24 mouse cellular contexts compared by ENCODE assay signal in genomic region chr13:48723676-48724075, GRCm38 (mm10).
"Had no signal": no experiment of that assay in that cellular context is flagged by ENCODE, and none has a peak within 500 bp of the region (broad histone marks: within the 10 kb centered on the region; RNA-seq: fewer than 3 reads in every experiment).

No protein-coding gene starts in this region.

- H3K9me3 ChIP-seq: intestine, embryonic 15.5 days; limb, embryonic 10.5 days; liver, embryonic 12.5 days; liver, embryonic 15.5 days; lung, embryonic 15.5 days; stomach, embryonic 15.5 days had no signal

- H3K4me2 ChIP-seq: intestine, embryonic 15.5 days; limb, embryonic 13.5 days; liver, embryonic 12.5 days; liver, embryonic 15.5 days; lung, embryonic 15.5 days; midbrain, embryonic 11.5 days; stomach, embryonic 15.5 days had no signal

- H3K27me3 ChIP-seq: stomach, embryonic 15.5 days had no signal

- H3K4me1 ChIP-seq: intestine, embryonic 15.5 days; limb, embryonic 10.5 days; limb, embryonic 13.5 days; liver, embryonic 12.5 days; liver, embryonic 15.5 days; lung, embryonic 15.5 days; megakaryocyte, embryonic 14.5 days; stomach, embryonic 15.5 days had no signal

- DNase-seq: kidney, adult 18-20 months; kidney, adult 9 months; kidney, postnatal 14 days; layer of hippocampus, adult 9-11 months; liver; lung, adult 18-20 months; lung, postnatal 10 days; lung, postnatal 36 days; right cerebral cortex, adult 18-20 months; right cerebral cortex, postnatal 14 days; right cerebral cortex, postnatal 4 days; spleen, adult 18-20 months; thymus, postnatal 25 days had no signal

- H3K27ac ChIP-seq: intestine, embryonic 15.5 days; layer of hippocampus, adult 2 months; limb, embryonic 10.5 days; limb, embryonic 13.5 days; liver, embryonic 12.5 days; liver, embryonic 15.5 days; lung, embryonic 15.5 days; stomach, embryonic 15.5 days had no signal

- H3K36me3 ChIP-seq: intestine, embryonic 15.5 days; limb, embryonic 10.5 days; limb, embryonic 13.5 days; liver, embryonic 12.5 days; liver, embryonic 15.5 days; lung, embryonic 15.5 days; stomach, embryonic 15.5 days had no signal

- ATAC-seq: intestine, embryonic 15.5 days; liver, embryonic 12.5 days; midbrain, embryonic 16.5 days had no signal

- H3K4me3 ChIP-seq: intestine, embryonic 15.5 days; layer of hippocampus, adult 2 months; limb, embryonic 10.5 days; limb, embryonic 13.5 days; liver, embryonic 12.5 days; liver, embryonic 15.5 days; lung, embryonic 15.5 days; megakaryocyte, embryonic 14.5 days; stomach, embryonic 15.5 days had no signal

- H3K9ac ChIP-seq: intestine, embryonic 15.5 days; limb, embryonic 13.5 days; liver, embryonic 12.5 days; liver, embryonic 15.5 days; lung, embryonic 15.5 days; stomach, embryonic 15.5 days had no signal
